Mouse (Mus musculus): ENCODE results near the gene Dnmt3l.
A peak's percentile ranks its signal among the peaks of the same experiment; 100 is the strongest.
"Not testable (repeated sequence)": the region's sequence is repeated elsewhere in the genome, so short reads cannot be mapped to it uniquely, and the experiment has no call there.

Dnmt3l gene

GRCm38 (mm10) chr10:78041647-78042046 is at the start of gene Dnmt3l:
Dnmt3l (plus strand) TSS chr10:78041947.
- DNase-seq (ENCODE audit: low spot score) = no peak

DNA sequence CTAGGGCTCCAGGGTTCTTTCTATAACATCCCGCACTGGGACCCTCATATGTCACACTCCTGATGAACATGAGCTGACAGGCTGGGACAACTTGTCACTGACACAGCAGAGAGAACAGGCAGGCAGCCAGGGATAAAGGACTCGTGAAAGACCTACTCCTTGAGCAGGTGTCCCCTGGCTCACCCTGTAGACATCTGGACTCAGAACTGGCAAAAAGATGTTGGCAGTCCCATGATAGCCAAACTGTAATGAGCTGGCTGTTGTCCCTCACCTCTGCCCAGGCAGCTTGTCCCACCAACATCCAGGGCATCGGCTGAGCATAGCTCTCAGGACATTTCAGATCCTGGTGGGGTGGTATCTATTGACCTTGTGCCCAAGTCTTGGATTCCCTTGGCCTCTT is 46.1 kb upstream of the Dnmt3l start:
- no peak for DNase-seq (ENCODE audit: low spot score)

GRCm38 (mm10) chr10:78000200-78000599 is 41.5 kb upstream of the Dnmt3l start:
- no peak for DNase-seq (ENCODE audit: low spot score)

GRCm38 (mm10) chr10:78001796-78002195 is 40.0 kb upstream of the Dnmt3l start:
- no peak for DNase-seq (ENCODE audit: low spot score)

DNA sequence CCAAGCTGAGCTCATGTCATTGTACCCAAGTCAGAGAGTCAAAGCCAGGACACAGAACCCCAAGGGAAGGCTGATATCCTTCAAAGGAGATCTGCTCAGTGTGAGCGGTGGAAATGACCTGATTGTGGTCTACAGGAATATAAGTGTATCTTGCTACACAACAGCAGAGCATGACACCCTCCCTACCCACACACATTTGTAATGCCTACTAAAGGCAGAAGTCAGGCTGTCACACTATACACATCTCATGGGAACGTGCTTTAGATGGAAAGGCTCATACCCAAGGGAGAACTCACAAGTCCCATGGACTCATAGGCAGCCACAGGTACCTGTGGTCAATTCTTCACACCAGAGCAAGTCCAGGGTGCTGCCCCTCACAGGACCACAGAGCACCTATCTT is 39.4 kb upstream of the Dnmt3l start:
- DNase-seq (ENCODE audit: low spot score) = no peak

DNA sequence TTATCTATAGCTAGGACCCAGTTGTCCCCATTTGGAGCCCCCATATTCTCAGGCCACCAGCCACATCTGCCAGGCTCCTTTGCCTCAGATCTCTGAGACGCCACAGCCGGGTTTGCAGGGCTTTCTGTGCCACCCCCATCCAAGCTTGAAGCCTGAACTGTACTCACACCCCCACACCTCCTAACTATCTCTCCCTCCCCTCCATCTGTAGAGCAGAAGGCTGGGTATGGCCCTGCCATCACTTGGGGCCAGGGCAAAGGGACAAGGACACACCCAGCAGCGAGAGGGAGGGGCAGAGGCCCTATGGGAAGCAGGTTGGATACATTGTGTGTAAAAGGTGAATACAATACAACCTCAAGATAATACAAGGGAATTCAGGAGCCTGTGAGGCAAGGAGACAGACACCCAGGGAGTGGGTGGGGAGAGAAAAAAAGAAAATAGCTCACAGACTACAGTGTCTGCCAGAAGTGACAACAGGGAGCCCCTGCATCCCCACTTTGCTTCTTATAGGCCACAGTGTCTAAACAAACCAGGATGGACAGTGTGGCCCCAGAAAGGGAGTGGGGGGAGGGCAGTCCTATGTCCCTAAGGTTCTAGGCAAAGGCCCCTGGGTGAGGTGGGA is 37.2 kb upstream of the Dnmt3l start:
- no peak for DNase-seq (ENCODE audit: low spot score)

- DNase-seq (ENCODE audit: low spot score) = no peak
Measured at GRCm38 (mm10) chr10:78005791-78006438, 35.8 kb upstream of the Dnmt3l start.

DNA sequence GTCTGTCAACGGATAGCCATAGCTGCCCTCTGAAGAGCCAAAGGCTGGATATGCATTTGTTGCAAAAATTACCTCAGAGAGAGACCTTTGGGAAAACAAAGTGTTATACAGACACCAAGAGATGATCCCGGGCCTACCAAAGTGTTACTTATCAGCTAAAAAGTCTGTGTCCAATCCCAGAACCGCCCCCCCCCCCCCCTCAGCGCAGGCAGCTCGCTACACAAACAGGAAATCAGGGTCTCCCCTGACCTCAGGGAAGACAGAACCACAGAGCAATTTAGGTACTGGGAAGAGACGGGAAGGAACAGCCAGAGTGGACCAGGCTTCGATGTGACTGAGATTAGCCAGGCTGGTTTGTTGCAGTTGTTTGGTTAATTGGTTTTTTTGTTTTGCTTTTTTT is 34.5 kb upstream of the Dnmt3l start:
- no peak for DNase-seq (ENCODE audit: low spot score)

DNA sequence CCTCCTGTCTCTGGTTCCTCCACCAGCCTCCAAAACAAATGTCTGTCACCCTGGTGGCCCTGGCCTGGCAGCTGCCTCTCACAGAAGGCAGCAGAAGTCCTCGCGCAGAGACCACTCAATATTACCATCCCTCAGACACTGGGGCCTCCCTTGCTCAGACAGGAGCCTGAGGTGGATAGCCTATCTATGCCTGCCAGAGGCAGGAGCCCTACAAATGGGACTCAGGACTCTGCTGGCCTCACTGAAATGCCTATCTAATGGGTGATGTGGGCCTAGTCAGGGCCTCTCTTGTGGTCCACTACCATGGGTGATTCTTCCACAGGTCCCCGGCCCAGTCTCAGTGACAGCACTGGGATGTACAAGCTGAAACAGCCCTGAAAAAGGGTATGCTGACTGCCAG is 33.6 kb upstream of the Dnmt3l start:
- no peak for DNase-seq (ENCODE audit: low spot score)

- DNase-seq (ENCODE audit: low spot score) = peak; percentile 97
Measured at GRCm38 (mm10) chr10:78009184-78009944, 32.4 kb upstream of the Dnmt3l start.

DNA sequence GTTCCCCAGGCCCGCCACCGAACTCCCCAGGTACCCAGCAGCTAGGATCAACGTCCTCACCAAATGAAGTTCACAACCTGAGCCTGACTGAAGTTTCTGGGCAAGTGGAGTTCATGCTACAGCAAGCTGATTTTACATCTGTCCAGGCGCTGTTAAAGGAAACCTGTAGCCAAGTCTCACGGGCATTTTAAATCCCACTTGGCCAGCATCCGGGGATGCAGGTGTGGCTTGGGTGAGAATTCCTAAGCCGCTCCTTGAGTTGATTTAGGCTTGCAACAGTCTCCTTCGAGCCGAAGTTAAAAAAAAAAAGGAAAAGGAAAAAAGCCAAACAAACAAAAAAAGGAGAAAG is 31.8 kb upstream of the Dnmt3l start, which contains the start of gene Pfkl:
Pfkl (minus strand) TSS at position 139 of the 349 bp plus-strand sequence.
- DNase-seq (ENCODE audit: low spot score) = no peak

DNA sequence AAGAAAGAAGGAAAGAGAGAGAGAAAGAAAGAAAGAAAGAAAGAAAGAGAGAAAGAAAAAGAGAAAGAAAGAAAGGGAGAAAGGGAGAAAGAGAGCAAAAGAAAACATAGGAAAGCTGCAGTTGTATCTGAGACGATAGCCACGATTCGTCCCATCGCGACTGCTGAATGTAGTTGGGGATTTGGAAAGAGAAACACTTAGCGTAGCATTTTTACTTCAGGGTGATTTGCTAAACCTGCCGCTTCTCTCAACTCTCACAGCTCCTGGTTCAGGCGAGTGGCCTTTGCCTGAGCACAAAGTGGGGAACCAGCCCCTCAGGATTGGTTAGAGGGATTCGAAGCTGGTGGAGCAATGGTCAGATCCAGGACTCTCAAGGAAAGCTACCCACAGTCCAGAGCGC is 31.4 kb upstream of the Dnmt3l start:
- DNase-seq (ENCODE audit: low spot score) = peak; percentile 38

DNA sequence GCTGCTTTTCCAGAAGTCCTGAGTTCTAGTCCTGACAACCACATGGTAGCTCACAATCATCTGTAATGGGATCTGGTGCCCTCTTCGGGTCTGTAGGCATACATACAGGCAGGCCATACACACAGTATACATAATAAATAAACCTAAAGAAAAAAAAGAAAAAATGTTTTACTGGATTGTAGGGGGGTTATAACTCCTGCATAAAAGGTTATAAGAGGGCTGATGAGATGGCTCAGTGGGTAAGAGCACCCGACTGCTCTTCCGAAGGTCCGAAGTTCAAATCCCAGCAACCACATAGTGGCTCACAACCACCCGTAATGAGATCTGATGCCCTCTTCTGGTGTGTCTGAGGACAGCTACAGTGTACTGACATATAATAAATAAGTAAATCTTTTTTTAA is 30.6 kb upstream of the Dnmt3l start:
- DNase-seq (ENCODE audit: low spot score) = not testable (repeated sequence)

- no peak for DNase-seq (ENCODE audit: low spot score)
Measured at GRCm38 (mm10) chr10:78012661-78013495, 28.9 kb upstream of the Dnmt3l start.

DNA sequence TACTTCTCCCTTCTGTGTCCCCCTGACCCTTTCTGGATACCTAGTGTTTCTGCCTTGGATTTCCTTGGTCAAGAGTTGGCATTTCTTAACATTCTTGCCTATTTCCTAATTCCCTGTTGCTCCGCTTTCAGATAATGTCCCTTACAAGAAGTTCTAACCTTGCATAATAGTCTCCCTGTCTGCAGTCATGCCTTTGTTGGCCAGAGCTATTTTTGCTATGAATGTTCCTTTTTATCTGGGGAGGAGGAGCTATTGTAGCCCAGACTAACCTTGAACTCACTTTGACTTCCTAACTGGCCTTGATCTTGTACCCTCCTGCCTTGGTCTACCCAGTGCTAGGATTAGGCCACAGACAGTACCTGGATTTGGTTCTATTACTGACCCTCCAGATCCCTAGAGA is 26.3 kb upstream of the Dnmt3l start:
- DNase-seq (ENCODE audit: low spot score) = no peak

DNA sequence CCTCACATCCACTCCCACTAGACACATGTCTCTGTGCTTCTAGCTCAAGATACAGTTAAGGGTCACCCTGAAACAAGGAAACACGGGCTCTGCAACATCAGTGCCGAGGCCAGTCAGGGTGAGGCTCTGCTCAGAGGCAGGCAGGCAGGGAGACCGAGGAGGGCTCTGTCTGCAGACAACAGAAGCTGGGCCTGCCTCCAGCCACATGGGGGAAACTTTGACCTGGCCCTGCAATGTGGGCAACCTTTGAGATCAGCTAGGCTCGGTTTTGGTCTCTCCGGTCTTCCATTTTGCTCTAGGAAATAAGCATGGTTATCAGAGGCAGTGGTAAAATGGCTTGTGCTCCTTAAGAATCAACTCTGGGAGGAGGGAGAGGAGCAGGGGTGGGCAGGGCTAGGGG is 25.4 kb upstream of the Dnmt3l start:
- DNase-seq (ENCODE audit: low spot score) = no peak

DNA sequence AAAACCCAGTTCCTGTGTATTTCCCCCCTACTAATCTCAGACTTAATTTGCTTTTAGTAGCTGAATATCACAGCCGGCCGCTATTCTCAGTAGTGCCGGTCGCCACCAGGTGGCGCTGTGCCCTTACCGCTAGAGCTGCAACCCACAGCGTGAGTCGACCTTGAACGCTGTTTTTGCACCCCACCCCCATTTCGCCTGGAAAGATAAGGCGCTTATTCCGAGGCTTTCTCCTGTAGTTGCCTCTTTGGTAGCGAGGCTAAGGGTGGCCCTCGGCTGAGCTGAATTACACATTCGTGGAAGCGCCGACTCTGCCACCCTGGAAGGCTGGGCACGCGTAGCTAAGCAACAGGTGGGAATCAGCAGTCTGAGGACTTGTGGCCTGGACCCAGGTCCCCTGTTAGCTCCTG is 22.9 kb upstream of the Dnmt3l start:
- peak; percentile 87 for DNase-seq (ENCODE audit: low spot score)

DNA sequence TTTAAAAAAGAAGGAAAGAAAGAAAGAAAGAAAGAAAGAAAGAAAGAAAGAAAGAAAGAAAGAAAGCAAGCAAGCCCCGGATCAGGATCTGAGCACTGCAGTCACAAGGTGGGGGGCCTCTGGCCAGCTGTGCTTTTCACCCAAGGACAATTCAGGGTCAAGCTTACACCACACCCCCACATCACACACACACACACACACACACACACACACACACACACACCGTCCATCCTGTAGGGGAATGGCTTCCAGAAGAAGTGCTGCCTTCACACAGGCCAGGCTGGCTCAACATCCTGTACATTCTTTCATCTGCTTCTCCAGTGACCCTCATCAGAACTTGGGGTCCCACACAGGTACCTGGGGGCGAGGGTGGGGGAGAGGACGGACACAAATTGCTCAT is 22.5 kb upstream of the Dnmt3l start:
- no peak for DNase-seq (ENCODE audit: low spot score)

GRCm38 (mm10) chr10:78019984-78020383 is 21.8 kb upstream of the Dnmt3l start:
- DNase-seq (ENCODE audit: low spot score) = not testable (repeated sequence)

GRCm38 (mm10) chr10:78025453-78025852 is 16.3 kb upstream of the Dnmt3l start:
- DNase-seq (ENCODE audit: low spot score) = not testable (repeated sequence)

DNA sequence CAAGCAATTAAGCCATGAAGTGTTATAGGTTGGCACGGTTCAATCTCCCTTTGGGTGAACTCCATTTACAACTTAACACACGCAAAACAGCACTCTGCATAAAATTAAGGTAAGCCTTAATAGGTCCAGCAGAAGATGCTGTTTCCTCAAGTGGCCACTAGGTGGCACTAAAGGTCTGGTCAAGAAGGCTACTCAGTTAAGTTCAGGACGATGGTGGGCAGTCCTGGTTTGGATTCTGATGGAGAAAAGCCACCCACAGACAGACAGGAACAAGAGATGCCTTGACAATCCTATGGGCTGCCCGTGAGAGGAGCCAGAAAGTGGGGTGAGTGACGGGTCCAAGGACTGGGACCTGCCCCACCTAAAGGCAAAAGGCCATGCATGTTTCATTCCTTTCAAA is 13.6 kb upstream of the Dnmt3l start:
- DNase-seq (ENCODE audit: low spot score) = peak; percentile 90

DNA sequence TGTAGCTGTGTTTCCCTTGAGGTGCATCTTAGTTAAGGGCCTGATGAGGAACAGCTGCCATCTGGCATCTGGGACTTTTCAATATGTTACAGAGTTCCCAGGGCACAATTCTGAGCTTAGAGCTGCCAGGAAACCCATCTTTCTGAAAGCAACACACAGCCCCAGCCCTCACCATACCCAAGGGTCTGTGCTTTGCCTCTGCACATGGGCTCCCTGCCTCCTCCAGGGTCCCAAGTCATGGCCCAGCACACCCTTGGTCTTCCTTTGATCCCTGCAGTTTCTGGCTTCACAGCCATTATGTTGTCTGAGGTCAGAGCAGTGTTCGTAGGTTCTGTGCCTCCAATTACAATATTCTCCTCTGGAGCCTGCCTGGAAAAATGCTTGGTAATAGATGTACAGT is 12.7 kb upstream of the Dnmt3l start:
- no peak for DNase-seq (ENCODE audit: low spot score)
